Mouse (Mus musculus) megakaryocyte-erythroid progenitor cell, adult 5-6 weeks (primary cell): ENCODE measurements around the gene Nfkb2. TPM values are rescaled to one million over a fixed set of nuclear protein-coding genes. Genes with fewer than 3 reads are reported as not detected.

Experiments used
- ATAC-seq: replicated peaks from 2 replicates; pipeline ENCODE4 v1.8.0; 2016; ENCODE audit warnings: mild to moderate bottlenecking, inconsistent platforms; ENCODE audit not compliant: severe bottlenecking, poor library complexity, low FRiP score, low TSS enrichment
- total RNA-seq, 2 experiments: library from RNA; stranded (forward) in 1 of 2; stranded (reverse) in 1 of 2; fragments of 200-1000, 215-1000 nt in 1 of 2; fragments of >200 nt in 1 of 2; fragmentation: Nextera tagmentation in 1 of 2; gene quantifications; 2 replicates each; pipeline ENCODE4 v1.2.3; 2014 to 2017

The Nfkb2 gene
- total RNA-seq, 2 experiments from 2014 or later = 2.8 to 4.9 TPM

GRCm38 (mm10) chr19:46307781-46308180 lies 3.7 kb downstream of the Nfkb2 start:
- no peak for ATAC-seq

GRCm38 (mm10) chr19:46308303-46308702 lies 4.2 kb downstream of the Nfkb2 start:
- no peak for ATAC-seq

DNA sequence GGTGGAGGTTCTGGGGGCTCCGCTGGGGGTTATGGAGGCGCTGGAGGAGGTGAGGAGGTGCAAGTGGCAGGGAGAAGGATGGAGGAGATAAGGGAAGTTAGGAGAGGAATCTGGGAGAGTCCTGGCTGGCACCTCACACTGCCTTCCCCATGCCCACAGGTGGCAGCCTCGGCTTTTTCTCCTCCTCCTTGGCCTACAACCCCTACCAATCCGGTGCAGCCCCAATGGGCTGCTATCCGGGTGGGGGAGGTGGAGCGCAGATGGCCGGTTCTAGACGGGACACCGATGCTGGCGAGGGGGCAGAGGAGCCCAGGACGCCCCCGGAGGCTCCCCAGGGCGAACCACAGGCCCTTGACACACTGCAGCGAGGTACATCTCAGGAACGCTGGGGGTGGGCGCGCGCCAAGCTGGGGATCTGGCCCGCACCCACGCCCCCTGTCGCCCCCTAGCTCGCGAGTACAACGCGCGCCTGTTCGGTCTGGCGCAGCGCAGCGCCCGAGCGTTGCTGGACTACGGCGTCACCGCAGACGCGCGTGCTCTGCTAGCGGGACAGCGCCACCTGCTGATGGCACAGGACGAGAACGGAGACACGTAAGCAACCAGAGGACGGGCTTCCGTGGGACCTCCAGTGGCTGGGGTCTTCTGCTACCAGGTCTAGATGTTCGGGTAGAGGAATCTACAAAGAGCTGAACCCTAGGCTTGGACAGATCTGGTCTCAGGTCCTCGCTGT lies 4.8 kb downstream of the Nfkb2 start:
- peak; percentile 46; the same call in 1 of the 2 replicates for ATAC-seq

- ATAC-seq = no peak
Measured at GRCm38 (mm10) chr19:46309651-46310305, 5.7 kb downstream of the Nfkb2 start.

GRCm38 (mm10) chr19:46310312-46310865 lies 6.3 kb downstream of the Nfkb2 start:
- no peak for ATAC-seq

GRCm38 (mm10) chr19:46311341-46311740 lies 7.2 kb downstream of the Nfkb2 start:
- ATAC-seq = no peak

DNA sequence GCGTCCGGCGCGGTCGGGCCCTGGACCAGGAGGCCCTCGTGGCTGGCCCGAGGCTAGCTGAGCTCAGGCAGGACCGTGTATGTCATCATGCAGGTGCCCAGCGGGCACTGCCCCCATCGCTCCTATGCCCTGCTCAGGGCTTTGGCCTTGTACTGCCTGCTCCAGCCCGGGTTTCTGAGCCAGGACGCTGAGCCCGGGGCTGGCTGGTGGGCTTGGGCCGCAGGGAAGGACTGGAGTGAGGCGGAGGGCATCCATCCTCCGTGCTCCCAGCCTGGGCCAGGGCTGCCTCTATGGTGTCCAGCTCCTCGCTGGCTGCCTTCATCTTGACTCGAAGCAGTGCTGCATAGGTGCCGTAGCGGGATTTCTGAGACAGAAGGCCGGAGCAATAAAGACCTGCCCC lies 8.4 kb downstream of the Nfkb2 start:
- no peak for ATAC-seq

DNA sequence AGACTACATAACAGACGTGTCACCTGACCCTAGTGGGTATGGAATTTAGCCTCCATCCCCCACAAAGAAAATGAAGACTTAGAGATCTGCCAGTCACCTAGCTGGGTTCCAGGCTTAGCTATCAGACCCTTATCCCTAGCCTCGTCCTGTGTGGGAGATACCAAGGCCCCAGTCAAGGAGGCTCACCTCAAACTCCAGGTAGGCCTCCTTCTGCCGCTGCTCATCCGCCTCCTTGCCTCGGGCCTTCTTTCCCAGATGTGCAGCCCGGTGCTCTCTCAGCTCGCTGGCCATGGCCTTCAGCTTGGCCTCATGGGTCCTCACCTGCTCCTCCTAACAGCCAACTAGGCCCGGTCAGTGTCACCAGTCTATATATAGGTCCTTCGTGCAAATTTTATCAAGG lies 9.0 kb downstream of the Nfkb2 start:
- no peak for ATAC-seq

- no peak for ATAC-seq
Measured at GRCm38 (mm10) chr19:46313591-46313990, 9.5 kb downstream of the Nfkb2 start.

- peak; percentile 36; the same call in 1 of the 2 replicates for ATAC-seq
Measured at GRCm38 (mm10) chr19:46314151-46314601, 10.1 kb downstream of the Nfkb2 start.

DNA sequence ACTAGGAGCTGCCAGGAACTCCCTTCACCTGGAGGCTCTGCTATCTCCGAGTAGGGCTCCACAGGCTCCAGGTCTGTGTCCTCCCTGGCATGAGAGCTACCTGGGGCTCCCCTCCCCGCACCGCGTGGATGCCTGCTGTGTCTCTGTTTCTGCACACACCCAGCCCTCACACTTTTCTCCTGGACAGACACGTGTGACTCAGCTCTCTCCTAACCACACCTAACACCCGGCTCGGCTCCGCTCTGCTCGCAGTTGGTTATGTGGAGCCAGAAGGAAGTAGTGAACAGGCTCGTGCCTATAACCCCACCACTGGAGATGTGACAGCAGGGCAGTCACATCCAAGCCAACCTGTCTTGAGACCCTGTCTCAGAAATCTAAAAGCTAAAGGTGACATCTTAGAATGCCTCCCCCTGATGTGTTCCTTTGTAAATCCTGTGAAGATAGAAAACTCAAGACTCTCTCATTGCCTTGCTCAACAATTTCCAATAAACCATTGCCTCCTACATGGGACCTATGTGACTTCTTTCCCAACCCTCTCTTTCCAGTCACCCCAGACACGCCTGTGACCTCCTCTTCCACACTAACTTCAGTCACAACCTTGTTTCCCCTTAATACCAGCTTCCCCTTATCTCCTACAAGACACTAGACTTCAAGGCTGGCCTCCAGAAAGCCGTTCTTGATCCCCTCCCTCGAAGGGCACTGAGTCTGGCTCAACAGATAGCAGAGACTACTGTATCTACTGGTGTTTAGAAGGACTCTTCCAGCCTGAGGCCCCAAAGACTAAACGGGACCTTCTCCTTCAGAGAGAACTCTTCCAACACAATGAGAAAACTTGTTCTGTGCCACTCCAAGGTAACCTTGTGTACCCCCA lies 11.0 kb downstream of the Nfkb2 start:
- peak; percentile 83 for ATAC-seq

DNA sequence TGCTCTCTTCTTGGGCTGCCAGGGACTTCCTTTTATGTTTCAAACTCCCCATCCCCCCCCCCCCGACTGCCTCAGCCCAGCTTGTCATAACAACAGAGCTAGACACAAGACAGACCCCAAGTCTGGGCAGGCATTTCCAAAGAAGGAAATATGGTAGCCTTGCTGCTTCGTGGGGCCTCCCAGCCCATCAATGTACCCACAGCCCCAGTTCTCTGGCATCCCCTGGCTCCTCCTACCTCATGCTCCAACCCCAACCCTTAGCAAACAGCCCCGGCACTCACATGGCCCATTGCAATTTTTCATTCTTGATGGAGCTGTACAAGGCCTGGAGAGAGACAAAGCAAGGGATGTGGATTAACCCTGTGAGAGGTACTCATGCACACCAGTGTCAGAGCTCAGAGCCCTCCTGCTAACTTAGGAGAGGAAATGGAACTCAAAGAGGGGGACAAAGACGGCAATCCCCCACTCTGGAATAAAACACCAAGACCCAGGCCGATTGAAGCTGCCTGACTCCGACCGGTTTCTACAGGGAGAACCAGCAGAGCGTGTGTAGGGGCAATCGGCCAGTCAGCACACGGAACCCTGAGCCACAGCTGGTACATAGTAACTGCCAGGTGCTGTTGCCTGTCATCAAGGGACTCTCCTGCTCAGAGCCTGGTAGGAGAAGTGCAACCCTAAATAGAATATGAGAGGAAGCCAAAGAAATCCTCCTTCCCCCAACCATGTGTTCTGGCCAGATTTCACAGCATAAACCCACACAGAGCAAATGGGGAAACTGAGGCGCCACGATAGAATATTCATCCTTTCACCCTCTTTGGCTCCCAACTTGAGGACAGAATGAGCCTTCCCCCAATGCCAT lies 11.9 kb downstream of the Nfkb2 start:
- no peak for ATAC-seq

GRCm38 (mm10) chr19:46316846-46317545 lies 12.9 kb downstream of the Nfkb2 start:
- no peak for ATAC-seq

DNA sequence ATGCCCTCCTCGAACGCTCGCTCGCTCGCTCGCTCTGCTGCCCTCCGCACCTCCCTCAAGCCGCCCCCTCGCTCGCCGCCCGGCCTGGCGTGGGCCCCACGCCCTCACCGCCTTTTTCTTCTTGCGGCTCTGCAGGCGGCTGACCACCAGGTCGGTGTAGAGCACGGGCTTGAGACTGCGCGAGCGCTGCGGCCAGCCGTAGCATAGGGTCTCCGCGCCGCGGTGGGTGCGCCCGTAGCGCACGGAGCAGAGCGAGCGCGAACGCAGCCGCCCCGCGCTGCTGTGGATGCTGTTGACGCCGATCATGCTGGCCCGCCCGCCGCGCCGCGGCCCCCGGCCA lies 13.4 kb downstream of the Nfkb2 start:
- no peak for ATAC-seq

GRCm38 (mm10) chr19:46318031-46318471 lies 13.9 kb downstream of the Nfkb2 start:
- ATAC-seq = no peak

DNA sequence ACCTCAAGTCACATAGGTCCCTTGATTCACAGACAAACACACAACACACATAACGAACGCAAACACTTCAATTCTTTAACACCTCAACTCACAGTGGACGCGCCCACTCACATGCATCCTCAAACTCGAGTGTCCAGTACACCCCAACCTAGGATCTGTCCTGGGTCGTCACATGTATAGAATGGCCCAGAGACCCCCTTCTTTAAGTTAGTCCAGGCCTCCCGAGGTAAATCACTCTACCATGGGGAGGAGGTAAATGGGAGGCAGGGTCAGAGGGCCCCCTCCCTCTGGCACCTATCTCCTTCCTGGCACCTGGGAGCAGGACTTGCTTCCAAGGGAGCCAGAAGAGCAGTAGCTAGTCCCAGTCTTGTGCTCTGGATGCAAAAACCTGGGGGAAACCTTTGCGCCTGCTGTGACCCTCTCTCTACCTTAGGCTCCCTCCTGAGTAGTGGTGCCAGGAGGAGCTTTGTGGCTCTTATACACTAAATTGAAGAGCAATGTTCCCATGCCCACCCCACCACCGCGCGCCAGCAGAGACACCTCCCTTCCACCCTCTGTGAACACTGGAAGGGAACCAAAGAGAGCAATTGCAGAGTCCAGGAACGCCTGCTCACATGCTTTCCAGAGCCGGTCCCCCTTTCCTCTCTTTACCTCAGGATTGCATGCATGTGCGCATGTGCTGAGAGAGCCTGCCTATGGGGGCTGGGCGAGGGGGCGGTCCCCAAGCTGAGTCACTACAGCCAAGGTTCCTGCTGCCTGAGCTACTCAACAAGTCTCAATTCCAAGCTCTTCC lies 14.7 kb downstream of the Nfkb2 start:
- no peak for ATAC-seq

GRCm38 (mm10) chr19:46320076-46320785 lies 16.1 kb downstream of the Nfkb2 start:
- ATAC-seq = no peak
